Mouse (Mus musculus): Measurements from ENCODE around the gene Cmtr1. TPM values are rescaled to one million over a fixed set of nuclear protein-coding genes. Genes with fewer than 3 reads are reported as not detected.

Gene Cmtr1
- polyA plus RNA-seq, 1 experiment: not detected

- TF ChIP-seq POLR2A (IDR thresholded peaks at IDR 0.05; ENCODE audit: insufficient read depth, low read depth, low read length) (no peak), CTCF (IDR thresholded peaks at IDR 0.05; ENCODE audit: insufficient read depth, low read depth, low read length) (no peak)
- Histone ChIP-seq H3K4me3 (ENCODE audit: insufficient read depth, low read depth, low read length) (no peak overlapping the region), H3K27ac (ENCODE audit: insufficient read depth, low read depth, low read length) (no peak overlapping the region), H3K4me1 (ENCODE audit: control insufficient read depth, insufficient read depth, low read length) (peaks cover 10% of the 10 kb centered on the region; the same call in 1 of the 2 replicates)
- WGBS: 72% methylated on average over 12 of the region's 12 CpGs
These were observed 71.0 kb downstream of the Cmtr1 start for GRCm38 (mm10) chr17:29731266-29731952.

GRCm38 (mm10) chr17:29731953-29732325 lies 71.5 kb downstream of the Cmtr1 start:
- no peak overlapping the region for H3K4me3 ChIP-seq (ENCODE audit: insufficient read depth, low read depth, low read length)
- WGBS: 73% methylated on average over 6 of the region's 6 CpGs
- no peak overlapping the region for H3K27ac ChIP-seq (ENCODE audit: insufficient read depth, low read depth, low read length)
- peaks cover 14% of the 10 kb centered on the region; the same call in 1 of the 2 replicates for H3K4me1 ChIP-seq (ENCODE audit: control insufficient read depth, insufficient read depth, low read length)
- TF ChIP-seq CTCF (IDR thresholded peaks at IDR 0.05; ENCODE audit: insufficient read depth, low read depth, low read length) (no peak), POLR2A (IDR thresholded peaks at IDR 0.05; ENCODE audit: insufficient read depth, low read depth, low read length) (no peak)

GRCm38 (mm10) chr17:29732522-29732921 lies 72.1 kb downstream of the Cmtr1 start:
- WGBS: 89% methylated on average over 2 of the region's 2 CpGs
- peaks cover 14% of the 10 kb centered on the region; the same call in 1 of the 2 replicates for H3K4me1 ChIP-seq (ENCODE audit: control insufficient read depth, insufficient read depth, low read length)
- H3K27ac ChIP-seq (ENCODE audit: insufficient read depth, low read depth, low read length): no peak overlapping the region
- TF ChIP-seq CTCF (IDR thresholded peaks at IDR 0.05; ENCODE audit: insufficient read depth, low read depth, low read length) (no peak), POLR2A (IDR thresholded peaks at IDR 0.05; ENCODE audit: insufficient read depth, low read depth, low read length) (no peak)
- H3K4me3 ChIP-seq (ENCODE audit: insufficient read depth, low read depth, low read length): no peak overlapping the region

- Histone ChIP-seq H3K4me3 (ENCODE audit: insufficient read depth, low read depth, low read length) (no peak overlapping the region), H3K27ac (ENCODE audit: insufficient read depth, low read depth, low read length) (no peak overlapping the region), H3K4me1 (ENCODE audit: control insufficient read depth, insufficient read depth, low read length) (peaks cover 13% of the 10 kb centered on the region)
- TF ChIP-seq POLR2A (IDR thresholded peaks at IDR 0.05; ENCODE audit: insufficient read depth, low read depth, low read length) (no peak), CTCF (IDR thresholded peaks at IDR 0.05; ENCODE audit: insufficient read depth, low read depth, low read length) (no peak)
- WGBS: 52% methylated on average over 15 of the region's 15 CpGs
These were observed 76.1 kb downstream of the Cmtr1 start for GRCm38 (mm10) chr17:29736448-29737014.

- TF ChIP-seq POLR2A (IDR thresholded peaks at IDR 0.05; ENCODE audit: insufficient read depth, low read depth, low read length) (no peak), CTCF (IDR thresholded peaks at IDR 0.05; ENCODE audit: insufficient read depth, low read depth, low read length) (no peak)
- H3K27ac ChIP-seq (ENCODE audit: insufficient read depth, low read depth, low read length): no peak overlapping the region
These were observed 77.7 kb downstream of the Cmtr1 start for GRCm38 (mm10) chr17:29737849-29738804.

GRCm38 (mm10) chr17:29747466-29747865 lies 87.1 kb downstream of the Cmtr1 start:
- no peak for TF ChIP-seq CTCF (IDR thresholded peaks at IDR 0.05; ENCODE audit: insufficient read depth, low read depth, low read length)
- no peak for TF ChIP-seq POLR2A (IDR thresholded peaks at IDR 0.05; ENCODE audit: insufficient read depth, low read depth, low read length)
- WGBS: 94% methylated on average over 6 of the region's 6 CpGs
- peaks cover 3% of the 10 kb centered on the region; the same call in 1 of the 2 replicates for H3K4me1 ChIP-seq (ENCODE audit: control insufficient read depth, insufficient read depth, low read length)

More at GRCm38 (mm10) chr17:29737849-29738804, 77.7 kb downstream of the Cmtr1 start:
- Histone ChIP-seq H3K4me1 (ENCODE audit: control insufficient read depth, insufficient read depth, low read length) (peaks cover 13% of the 10 kb centered on the region), H3K4me3 (ENCODE audit: insufficient read depth, low read depth, low read length) (no peak overlapping the region)
- 18% methylated on average over 22 of the region's 22 CpGs for WGBS

GRCm38 (mm10) chr17:29754510-29754909 lies 94.1 kb downstream of the Cmtr1 start:
- Histone ChIP-seq H3K27ac (ENCODE audit: insufficient read depth, low read depth, low read length) (no peak overlapping the region), H3K4me3 (ENCODE audit: insufficient read depth, low read depth, low read length) (no peak overlapping the region), H3K4me1 (ENCODE audit: control insufficient read depth, insufficient read depth, low read length) (peaks cover 3% of the 10 kb centered on the region; the same call in 1 of the 2 replicates)
- TF ChIP-seq CTCF (IDR thresholded peaks at IDR 0.05; ENCODE audit: insufficient read depth, low read depth, low read length) (no peak), POLR2A (IDR thresholded peaks at IDR 0.05; ENCODE audit: insufficient read depth, low read depth, low read length) (no peak)
- 82% methylated on average over 4 of the region's 4 CpGs for WGBS

More at GRCm38 (mm10) chr17:29747466-29747865, 87.1 kb downstream of the Cmtr1 start:
- Histone ChIP-seq H3K27ac (ENCODE audit: insufficient read depth, low read depth, low read length) (no peak overlapping the region), H3K4me3 (ENCODE audit: insufficient read depth, low read depth, low read length) (no peak overlapping the region)

Other genes with a start within 250 kb of the Cmtr1 start
- gene Pim1, start 169.8 kb upstream of the Cmtr1 start, polyA plus RNA-seq (2012; ENCODE audit: insufficient read depth, insufficient read length, low replicate concordance, missing spikeins): not detected in 2 replicates
- not detected in 2 replicates for gene Gm17657, start 111.0 kb upstream of the Cmtr1 start, polyA plus RNA-seq (2012; ENCODE audit: insufficient read depth, insufficient read length, low replicate concordance, missing spikeins)
- not detected in 2 replicates for gene Tbc1d22b, start 110.8 kb upstream of the Cmtr1 start, polyA plus RNA-seq (2012; ENCODE audit: insufficient read depth, insufficient read length, low replicate concordance, missing spikeins)
- not detected in 2 replicates for gene Tmem217, start 108.2 kb upstream of the Cmtr1 start, polyA plus RNA-seq (2012; ENCODE audit: insufficient read depth, insufficient read length, low replicate concordance, missing spikeins)
- not detected in 2 replicates for gene Rnf8, start 45.8 kb upstream of the Cmtr1 start, polyA plus RNA-seq (2012; ENCODE audit: insufficient read depth, insufficient read length, low replicate concordance, missing spikeins)
- gene Gm28043, start 45.7 kb upstream of the Cmtr1 start, polyA plus RNA-seq (2012; ENCODE audit: insufficient read depth, insufficient read length, low replicate concordance, missing spikeins): not detected in 2 replicates
- not detected in 2 replicates for gene Ccdc167, start 56.4 kb downstream of the Cmtr1 start, polyA plus RNA-seq (2012; ENCODE audit: insufficient read depth, insufficient read length, low replicate concordance, missing spikeins)

Measured in olfactory bulb, adult 2 months (tissue).